Mouse (Mus musculus): ENCODE measurements at regions not wholly inside any gene's neighbourhood (a gene's known extent, or its start where the extent isn't known, plus 50 kb on each side); places are given as distances from the start of the nearest gene placed in this dataset.

DNA sequence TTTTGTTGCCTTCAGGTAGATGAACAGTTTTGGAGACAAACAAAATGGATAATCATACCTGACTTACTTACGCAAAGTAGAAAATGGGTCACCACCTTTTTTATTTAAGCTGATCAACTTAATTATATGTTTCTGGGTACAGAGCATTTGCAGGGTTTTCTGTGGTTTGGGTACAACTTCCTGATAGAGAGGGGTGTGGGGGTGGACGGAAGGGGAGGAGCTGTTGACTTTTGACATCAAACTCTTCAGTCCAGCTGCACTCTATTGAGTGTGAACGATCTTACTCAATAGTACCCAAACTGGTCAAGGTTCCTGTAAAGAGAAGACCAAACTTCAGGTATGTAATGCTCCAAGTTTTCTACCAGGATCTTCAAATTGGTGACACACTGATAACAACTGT is 316.0 kb upstream of the Satb1 start:
- TF ChIP-seq POLR2AphosphoS5 (IDR thresholded peaks at IDR 0.05; ENCODE audit: borderline replicate concordance, low read depth, low read length) (no peak), CTCF (IDR thresholded peaks at IDR 0.05 in 2 of 3, conservative IDR thresholded peaks at IDR 0.05 in 1 of 3; ENCODE audit: control insufficient read depth in 1 of 3, insufficient read depth in 1 of 3, low read depth in 2 of 3, low read length in 3 of 3, poor library complexity in 1 of 3, severe bottlenecking in 1 of 3) (no peak), USF1 (IDR thresholded peaks at IDR 0.05; ENCODE audit: low read depth, low read length) (no peak), TBP (IDR thresholded peaks at IDR 0.05; ENCODE audit: low read depth, low read length) (no peak), ELF1 (IDR thresholded peaks at IDR 0.05; ENCODE audit: low read depth, low read length) (no peak), MAZ (IDR thresholded peaks at IDR 0.05; ENCODE audit: low read depth, low read length) (no peak)
